Mouse (Mus musculus): Measurements from ENCODE around the gene Efcab6.

DNA sequence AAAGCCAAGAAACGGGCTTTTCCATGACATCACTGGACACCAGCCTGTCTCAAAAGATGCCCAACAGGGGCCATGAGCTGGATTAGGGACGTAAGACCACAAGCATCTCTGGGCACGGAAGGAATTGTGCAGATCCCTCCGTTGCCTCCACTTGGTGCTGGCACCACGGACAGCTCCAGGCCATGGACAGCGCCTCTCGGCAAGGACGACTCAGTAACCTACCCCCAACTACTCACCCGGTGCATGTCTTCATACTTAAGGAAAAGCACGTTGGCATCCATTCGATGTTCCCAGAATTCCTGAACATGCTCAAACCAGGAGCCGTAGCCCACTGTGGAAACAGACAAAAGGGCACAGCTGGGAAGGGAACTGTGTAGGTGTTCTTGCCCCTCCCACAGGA lies 21.2 kb upstream of the Efcab6 start:
- TF ChIP-seq TAL1 (IDR thresholded peaks at IDR 0.05; ENCODE audit: low read length) (no peak), GATA1 (IDR thresholded peaks at IDR 0.05; ENCODE audit: low read length) (no peak)

All from erythroblast, embryonic 14.5 days (primary cell).